Mouse (Mus musculus) limb, embryonic 11.5 days (tissue): ENCODE data around the gene Atp13a3. TPM values are rescaled to one million over a fixed set of nuclear protein-coding genes. Genes with fewer than 3 reads are reported as not detected.

Experiments used
- ATAC-seq: fragments of 200-750 bp; cut with Nextera tagmentation; 2 replicates; pipeline ENCODE4 v1.8.0; 2017; ENCODE audit warnings: low read depth; ENCODE audit not compliant: insufficient number of reproducible peaks, low FRiP score, low TSS enrichment
- DNase-seq: peaks from one replicate; pipeline ENCODE4 v3.0.0-alpha.2; 2015; ENCODE audit warnings: low spot score
- H3K27ac ChIP-seq: fragments of 300-500 bp; sonication (generic); replicated peaks from 2 replicates; pipeline ENCODE4 v1.5.1; 2014; ENCODE audit warnings: low read depth, mild to moderate bottlenecking, low read length
- H3K27me3 ChIP-seq: fragments of 300-500 bp; sonication (generic); 2 replicates; pipeline ENCODE4 v1.6.1; 2014; ENCODE audit warnings: mild to moderate bottlenecking, low read length, mixed read lengths; ENCODE audit not compliant: control insufficient read depth, insufficient read depth
- H3K36me3 ChIP-seq: fragments of 300-500 bp; sonication (generic); 2 replicates; pipeline ENCODE4 v1.6.1; 2014; ENCODE audit warnings: mild to moderate bottlenecking, low read length, moderate library complexity, mixed read lengths; ENCODE audit not compliant: control insufficient read depth, insufficient read depth
- H3K4me1 ChIP-seq: fragments of 300-500 bp; sonication (generic); 2 replicates; pipeline ENCODE4 v1.6.1; 2014; ENCODE audit warnings: low read length, mixed read lengths; ENCODE audit not compliant: control insufficient read depth, insufficient read depth
- H3K4me2 ChIP-seq: fragments of 300-500 bp; sonication (generic); 2 replicates; pipeline ENCODE4 v1.6.1; 2014; ENCODE audit warnings: low read depth, mild to moderate bottlenecking, moderate library complexity; ENCODE audit not compliant: severe bottlenecking
- H3K4me3 ChIP-seq: fragments of 300-500 bp; sonication (generic); 2 replicates; pipeline ENCODE4 v1.5.1; 2014; ENCODE audit warnings: low read depth, low read length
- H3K9ac ChIP-seq: fragments of 300-500 bp; sonication (generic); 2 replicates; pipeline ENCODE4 v1.6.1; 2014; ENCODE audit warnings: mild to moderate bottlenecking, low read length
- H3K9me3 ChIP-seq: fragments of 300-500 bp; sonication (generic); 2 replicates; pipeline ENCODE4 v1.6.1; 2016; ENCODE audit warnings: low read length; ENCODE audit not compliant: control insufficient read depth
- WGBS: fragments of 180-500 bp; shearing (Covaris S2); extraction: QIAGEN DNeasy Blood & Tissue Kit; methylation state at CpG from one replicate; pipeline ENCODE4 v1.1.7; 2014; 5-methylcytosine and 5-hydroxymethylcytosine counted together
- polyA plus RNA-seq: library from polyadenylated mRNA; unstranded; fragments of >200 nt; fragmentation: Nextera tagmentation; extraction: Ambion mirVana; gene quantifications from 2 replicates; pipeline ENCODE4 v1.2.1, GENCODE M21; 2014

Atp13a3 gene
- polyA plus RNA-seq, 1 experiment from 2014 or later = 14.1 TPM

DNA sequence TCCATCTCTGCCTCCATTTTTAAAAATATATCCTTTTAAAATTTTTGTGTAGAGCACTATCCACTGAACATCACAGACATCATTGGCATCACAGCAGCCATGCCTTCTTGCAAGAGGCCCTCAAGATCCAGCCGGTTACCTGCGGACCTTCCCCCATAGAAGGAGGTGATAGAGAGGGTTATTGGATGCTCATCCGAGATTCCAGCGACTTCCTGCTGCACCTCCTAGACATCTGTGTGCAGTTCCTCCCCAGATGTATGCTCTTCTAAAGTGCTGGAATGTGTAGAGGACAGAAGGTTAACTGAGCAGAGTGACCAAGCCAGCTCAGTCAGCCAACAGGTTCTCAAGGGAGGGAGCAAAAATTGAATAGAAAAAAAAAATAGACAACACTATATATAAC is 21.7 kb upstream of the Atp13a3 start:
- H3K36me3 ChIP-seq = no peaks in the 10 kb centered on the region
- H3K9ac ChIP-seq = no peak overlapping the region
- ATAC-seq = no peak
- H3K4me1 ChIP-seq = no peaks in the 10 kb centered on the region
- no peak overlapping the region for H3K4me3 ChIP-seq
- H3K4me2 ChIP-seq = no peak overlapping the region
- DNase-seq = no peak
- no peaks in the 10 kb centered on the region for H3K27me3 ChIP-seq
- WGBS = 82% methylated on average over 4 of the region's 4 CpGs
- H3K27ac ChIP-seq = no peak overlapping the region
- H3K9me3 ChIP-seq = no peaks in the 10 kb centered on the region

DNA sequence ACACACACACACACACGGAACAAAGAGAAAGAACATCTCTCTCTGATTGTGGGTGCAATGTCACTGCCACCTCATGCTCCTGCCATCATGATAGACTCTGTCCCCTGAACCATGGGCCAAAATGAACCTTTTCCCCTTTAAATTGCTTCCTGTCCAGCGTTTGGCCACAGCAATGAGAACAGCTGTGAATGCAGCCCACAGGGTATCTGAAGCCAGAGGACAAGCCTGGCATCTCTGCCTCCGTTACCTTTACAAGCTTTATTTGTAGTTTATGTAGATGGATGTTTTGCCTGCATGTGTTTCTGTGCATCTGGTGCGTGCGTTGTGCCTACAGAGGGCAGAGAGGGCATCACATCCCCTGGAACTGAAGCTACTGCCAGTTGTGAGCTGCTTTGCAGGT is 21.2 kb upstream of the Atp13a3 start:
- no peak for ATAC-seq
- no peaks in the 10 kb centered on the region for H3K27me3 ChIP-seq
- WGBS = 88% methylated on average over 5 of the region's 5 CpGs

DNA sequence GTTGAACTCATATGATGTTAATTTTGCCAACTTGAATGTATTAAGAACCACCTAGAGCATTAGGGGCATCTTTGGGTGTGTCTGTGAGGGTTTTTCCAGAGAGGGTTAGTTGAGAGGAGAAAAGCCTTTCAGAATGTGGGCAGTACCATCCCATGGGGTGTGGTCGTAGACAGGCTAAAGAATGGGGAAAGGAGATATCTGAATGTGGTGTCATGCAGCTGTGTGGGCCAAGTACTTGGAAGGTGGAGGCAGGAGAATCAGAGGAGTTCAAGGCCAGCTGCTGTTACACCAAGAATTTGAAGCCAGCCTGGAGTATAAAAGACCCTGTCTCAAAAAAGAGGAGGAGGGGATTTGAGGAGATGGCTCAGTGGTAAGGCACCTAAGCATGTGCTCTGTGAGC is 20.2 kb upstream of the Atp13a3 start:
- H3K27me3 ChIP-seq = no peaks in the 10 kb centered on the region
- no peaks in the 10 kb centered on the region for H3K4me1 ChIP-seq
- H3K4me2 ChIP-seq = no peak overlapping the region
- no peak overlapping the region for H3K9ac ChIP-seq
- no peak for DNase-seq
- no peaks in the 10 kb centered on the region for H3K36me3 ChIP-seq
- no peak overlapping the region for H3K27ac ChIP-seq
- H3K4me3 ChIP-seq = no peak overlapping the region
- WGBS = 89% methylated on average over 1 of the region's 1 CpGs
- no peaks in the 10 kb centered on the region for H3K9me3 ChIP-seq
- ATAC-seq = no peak

More for the DNA sequence above, 21.2 kb upstream of the Atp13a3 start:
- Histone ChIP-seq H3K4me1 (no peaks in the 10 kb centered on the region), H3K27ac (no peak overlapping the region), H3K4me2 (no peak overlapping the region), H3K9ac (no peak overlapping the region), H3K9me3 (no peaks in the 10 kb centered on the region), H3K36me3 (no peaks in the 10 kb centered on the region), H3K4me3 (no peak overlapping the region)
- DNase-seq = no peak

DNA sequence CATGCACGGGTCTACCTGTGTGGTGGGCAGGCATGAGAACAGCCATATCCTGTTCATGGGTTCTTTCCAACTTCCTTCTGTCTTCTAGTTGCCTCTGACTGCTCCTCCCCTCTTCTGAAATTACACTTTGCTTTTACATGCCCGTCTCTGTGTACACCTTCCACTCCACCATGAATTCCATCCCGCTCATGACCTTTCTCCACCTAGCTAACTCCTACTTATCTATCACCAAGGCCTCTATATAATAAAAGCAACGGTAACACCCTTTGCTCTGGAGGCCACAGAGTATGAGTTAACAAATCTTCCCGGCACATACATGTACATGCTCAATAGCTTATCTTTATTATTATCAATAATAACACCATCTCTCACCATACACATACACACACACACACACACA is 18.3 kb upstream of the Atp13a3 start:
- Histone ChIP-seq H3K4me1 (no peaks in the 10 kb centered on the region), H3K27me3 (no peaks in the 10 kb centered on the region), H3K4me2 (no peak overlapping the region), H3K4me3 (no peak overlapping the region), H3K9me3 (no peaks in the 10 kb centered on the region), H3K36me3 (no peaks in the 10 kb centered on the region), H3K27ac (no peak overlapping the region), H3K9ac (no peak overlapping the region)
- ATAC-seq = no peak
- 83% methylated on average over 5 of the region's 5 CpGs for WGBS
- no peak for DNase-seq

DNA sequence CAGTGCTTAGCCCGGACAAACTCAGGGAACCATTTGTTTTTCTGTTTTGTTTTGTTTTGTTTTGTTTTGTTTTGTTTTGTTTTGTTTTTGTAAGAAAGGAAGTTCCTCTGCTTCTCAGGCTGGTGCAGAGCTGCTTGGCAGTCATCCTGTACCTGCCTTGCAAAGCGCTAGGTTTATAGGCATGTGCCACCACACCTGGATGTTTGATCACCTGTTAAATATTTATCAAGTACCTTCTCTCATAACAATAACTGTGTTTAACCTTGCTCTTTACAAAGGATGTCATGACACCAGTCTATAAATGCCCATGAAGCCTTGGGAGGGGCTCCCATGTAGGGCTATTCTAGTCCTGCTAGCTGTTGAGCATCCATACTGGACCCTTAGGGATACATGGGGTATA is 10.9 kb upstream of the Atp13a3 start:
- Histone ChIP-seq H3K4me1 (no peaks in the 10 kb centered on the region), H3K27ac (no peak overlapping the region), H3K36me3 (no peaks in the 10 kb centered on the region), H3K9me3 (no peaks in the 10 kb centered on the region), H3K9ac (no peak overlapping the region), H3K4me2 (no peak overlapping the region), H3K27me3 (no peaks in the 10 kb centered on the region), H3K4me3 (no peak overlapping the region)
- WGBS = 89% methylated on average over 2 of the region's 2 CpGs
- DNase-seq (no peak), ATAC-seq (no peak)

DNA sequence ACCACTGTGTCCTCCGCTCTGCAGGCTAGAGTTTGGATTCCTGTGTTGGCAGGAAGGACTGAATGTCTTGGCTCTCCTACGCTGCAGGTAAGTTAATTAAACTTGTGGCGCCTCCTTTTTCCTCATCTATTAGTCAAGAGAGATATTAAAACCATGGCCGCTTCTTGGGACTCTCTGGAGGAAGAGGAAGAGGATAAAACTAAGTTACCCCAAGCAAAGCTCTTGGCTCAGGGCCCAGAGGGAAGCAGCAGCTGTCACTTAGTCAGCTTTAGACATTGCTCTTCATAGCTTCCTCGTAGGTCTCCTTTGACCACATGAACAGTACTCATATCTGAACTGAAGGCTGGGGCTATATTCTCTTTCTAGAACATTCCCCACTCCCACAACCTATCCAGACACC is 10.5 kb upstream of the Atp13a3 start:
- no peaks in the 10 kb centered on the region for H3K36me3 ChIP-seq
- WGBS = 89% methylated on average over 5 of the region's 5 CpGs

DNA sequence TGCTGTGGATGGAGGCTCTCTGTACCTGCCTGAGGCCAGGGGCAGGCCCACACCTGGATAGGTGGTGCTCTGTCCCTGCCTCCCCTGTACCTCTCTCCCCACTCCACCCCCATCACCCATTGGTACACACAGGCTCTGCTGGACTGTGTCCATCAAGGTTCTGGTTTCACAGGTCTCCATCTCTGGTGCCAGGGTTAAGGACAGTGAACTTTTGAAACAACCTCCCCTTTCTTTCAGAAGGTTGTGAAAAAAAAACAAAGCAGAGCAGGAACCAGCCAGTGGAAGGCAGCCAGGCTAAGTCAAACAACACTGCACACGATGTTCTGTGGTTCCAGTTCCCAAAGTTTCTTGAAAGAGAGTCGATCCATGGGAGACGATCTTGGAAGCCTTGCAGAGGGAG is 6.9 kb upstream of the Atp13a3 start:
- Histone ChIP-seq H3K4me3 (no peak overlapping the region), H3K9me3 (no peaks in the 10 kb centered on the region), H3K27ac (no peak overlapping the region), H3K4me1 (no peaks in the 10 kb centered on the region), H3K27me3 (no peaks in the 10 kb centered on the region), H3K36me3 (no peaks in the 10 kb centered on the region), H3K9ac (no peak overlapping the region), H3K4me2 (no peak overlapping the region)
- WGBS = 84% methylated on average over 3 of the region's 3 CpGs
- ATAC-seq = no peak
- no peak for DNase-seq

More for the DNA sequence above, 10.5 kb upstream of the Atp13a3 start:
- Histone ChIP-seq H3K9ac (no peak overlapping the region), H3K27ac (no peak overlapping the region), H3K4me2 (no peak overlapping the region), H3K27me3 (no peaks in the 10 kb centered on the region), H3K4me1 (no peaks in the 10 kb centered on the region), H3K4me3 (no peak overlapping the region), H3K9me3 (no peaks in the 10 kb centered on the region)
- no peak for DNase-seq
- no peak for ATAC-seq

DNA sequence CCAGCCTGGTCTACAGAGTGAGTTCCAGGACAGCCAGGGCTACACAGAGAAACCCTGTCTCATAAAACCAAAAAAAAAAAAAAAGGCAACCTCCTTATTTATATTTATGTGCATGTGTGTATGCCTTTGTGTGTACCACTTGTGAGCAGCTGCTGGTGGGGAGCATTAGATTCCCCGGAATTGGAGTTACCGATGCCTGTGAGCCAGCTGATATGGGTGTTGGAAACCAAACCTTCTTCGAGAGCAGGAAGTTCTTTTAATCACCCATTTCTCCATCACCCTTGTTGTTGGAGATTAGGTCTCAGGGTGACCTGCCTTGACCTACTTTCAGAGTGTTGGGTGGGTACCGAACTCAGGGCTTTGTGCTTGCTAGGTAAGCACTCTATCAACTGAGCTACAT is 5.1 kb upstream of the Atp13a3 start:
- WGBS = 91% methylated on average over 4 of the region's 4 CpGs
- Histone ChIP-seq H3K9me3 (no peaks in the 10 kb centered on the region), H3K4me2 (no peak overlapping the region), H3K4me1 (no peaks in the 10 kb centered on the region), H3K4me3 (no peak overlapping the region), H3K9ac (no peak overlapping the region), H3K27me3 (no peaks in the 10 kb centered on the region), H3K36me3 (no peaks in the 10 kb centered on the region), H3K27ac (no peak overlapping the region)
- DNase-seq (no peak), ATAC-seq (no peak)

DNA sequence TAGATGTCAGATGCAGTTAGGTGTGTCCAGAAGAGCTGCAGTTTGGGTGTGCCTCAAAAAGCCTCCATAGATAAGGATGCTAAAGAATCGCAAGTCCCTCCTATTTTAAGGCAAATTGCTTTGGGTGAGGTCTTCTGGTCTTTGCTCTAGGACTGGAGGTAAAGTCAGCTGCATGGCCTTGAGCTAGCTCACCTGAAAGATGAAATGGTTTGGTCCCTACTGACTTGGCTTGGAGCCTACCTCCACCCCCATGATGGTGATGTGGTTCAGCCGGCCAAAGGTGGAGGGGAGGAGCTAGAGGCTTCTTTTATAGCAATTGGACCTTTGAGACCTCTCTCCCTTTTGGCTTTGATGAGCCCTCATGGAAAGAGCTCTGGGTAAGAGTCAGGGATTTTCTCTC is 1.7 kb upstream of the Atp13a3 start:
- Histone ChIP-seq H3K27ac (no peak overlapping the region), H3K36me3 (no peaks in the 10 kb centered on the region), H3K9me3 (no peaks in the 10 kb centered on the region), H3K27me3 (no peaks in the 10 kb centered on the region), H3K4me2 (no peak overlapping the region), H3K4me1 (no peaks in the 10 kb centered on the region), H3K9ac (no peak overlapping the region), H3K4me3 (no peak overlapping the region)
- ATAC-seq = no peak
- 70% methylated on average over 2 of the region's 2 CpGs for WGBS
- DNase-seq = no peak
